Mouse (Mus musculus): Measurements from ENCODE around the gene Arhgap22.

The Arhgap22 gene

GRCm38 (mm10) chr14:33278374-33278773 lies 64.5 kb downstream of the Arhgap22 start:
- DNase-seq (ENCODE audit: low spot score in 2 of 2), result no peak

- no peak for DNase-seq (ENCODE audit: low spot score in 2 of 2)
Observed at GRCm38 (mm10) chr14:33280921-33281320, 67.1 kb downstream of the Arhgap22 start.

- no peak for DNase-seq (ENCODE audit: low spot score in 2 of 2)
Observed at GRCm38 (mm10) chr14:33282447-33282846, 68.6 kb downstream of the Arhgap22 start.

GRCm38 (mm10) chr14:33287920-33288319 lies 74.1 kb downstream of the Arhgap22 start:
- DNase-seq (ENCODE audit: low spot score in 2 of 2), result no peak

- no peak for DNase-seq (ENCODE audit: low spot score in 2 of 2)
Observed at GRCm38 (mm10) chr14:33290038-33290437, 76.2 kb downstream of the Arhgap22 start.

- no peak for DNase-seq (ENCODE audit: low spot score in 2 of 2)
Observed at GRCm38 (mm10) chr14:33294488-33294887, 80.7 kb downstream of the Arhgap22 start.

- no peak for DNase-seq (ENCODE audit: low spot score in 2 of 2)
Observed at GRCm38 (mm10) chr14:33296698-33297341, 83.0 kb downstream of the Arhgap22 start.

GRCm38 (mm10) chr14:33300591-33300990 lies 86.8 kb downstream of the Arhgap22 start:
- no peak for DNase-seq (ENCODE audit: low spot score in 2 of 2)

- peak in 1 of 2 experiments; percentile 82 for DNase-seq (ENCODE audit: low spot score in 2 of 2)
Observed at GRCm38 (mm10) chr14:33303348-33303819, 89.6 kb downstream of the Arhgap22 start.

GRCm38 (mm10) chr14:33305645-33306281 lies 91.9 kb downstream of the Arhgap22 start:
- no peak for DNase-seq (ENCODE audit: low spot score in 2 of 2)

GRCm38 (mm10) chr14:33310719-33311118 lies 96.9 kb downstream of the Arhgap22 start:
- DNase-seq (ENCODE audit: low spot score in 2 of 2), result no peak

- DNase-seq (ENCODE audit: low spot score in 2 of 2), result no peak
Observed at GRCm38 (mm10) chr14:33312309-33312708, 98.5 kb downstream of the Arhgap22 start.

- DNase-seq (ENCODE audit: low spot score in 2 of 2), result peak in 1 of 2 experiments; percentile 72
Observed at GRCm38 (mm10) chr14:33313624-33314023, 99.8 kb downstream of the Arhgap22 start.

- DNase-seq (ENCODE audit: low spot score in 2 of 2), result no peak
Observed at GRCm38 (mm10) chr14:33314160-33314559, 100.3 kb downstream of the Arhgap22 start.

GRCm38 (mm10) chr14:33315111-33315510 lies 101.3 kb downstream of the Arhgap22 start:
- DNase-seq (ENCODE audit: low spot score in 2 of 2), result no peak

GRCm38 (mm10) chr14:33315771-33316170 lies 101.9 kb downstream of the Arhgap22 start:
- DNase-seq (ENCODE audit: low spot score in 2 of 2), result peak in 1 of 2 experiments; percentile 14

- DNase-seq (ENCODE audit: low spot score in 2 of 2), result no peak
Observed at GRCm38 (mm10) chr14:33317946-33318345, 104.1 kb downstream of the Arhgap22 start.

- DNase-seq (ENCODE audit: low spot score in 2 of 2), result peak; percentile 61 to 83
Observed at GRCm38 (mm10) chr14:33319541-33320521, 106.0 kb downstream of the Arhgap22 start.

- no peak for DNase-seq (ENCODE audit: low spot score in 2 of 2)
Observed at GRCm38 (mm10) chr14:33320856-33321255, 107.0 kb downstream of the Arhgap22 start.

- DNase-seq (ENCODE audit: low spot score in 2 of 2), result peak; percentile 43 to 79
Observed at GRCm38 (mm10) chr14:33322661-33323088, 108.8 kb downstream of the Arhgap22 start.

- DNase-seq (ENCODE audit: low spot score in 2 of 2), result no peak
Observed at GRCm38 (mm10) chr14:33324556-33324955, 110.7 kb downstream of the Arhgap22 start.

- no peak for DNase-seq (ENCODE audit: low spot score in 2 of 2)
Observed at GRCm38 (mm10) chr14:33328369-33328768, 114.5 kb downstream of the Arhgap22 start.
